9 mouse cellular contexts compared by ENCODE assay signal in the genomic region with DNA sequence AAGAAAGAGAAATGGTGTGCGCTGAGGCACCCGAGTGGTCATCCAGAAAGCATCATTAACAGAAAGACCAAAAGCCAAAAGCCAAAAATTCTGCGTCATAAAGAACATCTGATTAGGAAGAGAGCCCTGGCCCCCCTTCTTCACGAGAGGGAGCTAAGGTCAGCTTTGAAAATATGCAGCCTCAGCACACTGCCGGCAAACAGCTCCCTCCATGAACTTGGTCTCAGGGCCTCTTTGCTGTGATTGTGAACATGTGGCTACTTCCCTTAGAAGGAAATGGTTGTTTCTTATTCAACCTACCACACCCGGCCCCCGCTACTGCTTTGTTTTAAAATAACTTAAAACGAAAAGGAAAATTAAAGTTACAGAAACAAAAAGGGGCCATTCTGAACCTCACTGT. TPM values are rescaled to one million over a fixed set of nuclear protein-coding genes. Genes with fewer than 3 reads are reported as not detected.
DNase-seq lines count a peak whose midpoint lies in the region; ATAC-seq and TF ChIP-seq lines count a peak whose summit lies in the region.
"Had no signal": no experiment of that assay in that cellular context is flagged by ENCODE, and none has a peak within 500 bp of the region (broad histone marks: within the 10 kb centered on the region; RNA-seq: fewer than 3 reads in every experiment).

No protein-coding gene starts in this region.

- H3K9me3 ChIP-seq in hindbrain, postnatal 0 days (ENCODE audit: low read length) = no peaks in the 10 kb centered on the region
- no peaks in the 10 kb centered on the region for H3K9me3 ChIP-seq in hindbrain, embryonic 12.5 days (replicated peaks)
- H3K9me3 ChIP-seq: hindbrain, embryonic 15.5 days had no signal

- no peaks in the 10 kb centered on the region for H3K27me3 ChIP-seq in hindbrain, postnatal 0 days (ENCODE audit: insufficient read depth, low read length)
- no peaks in the 10 kb centered on the region for H3K27me3 ChIP-seq in hindbrain, embryonic 12.5 days
- no peaks in the 10 kb centered on the region for H3K27me3 ChIP-seq in kidney, adult 2 months (replicated peaks; ENCODE audit: control insufficient read depth, insufficient read depth, low read length)
- H3K27me3 ChIP-seq: hindbrain, embryonic 15.5 days had no signal

- no peak overlapping the region for H3K27ac ChIP-seq in hindbrain, postnatal 0 days
- H3K27ac ChIP-seq in hindbrain, embryonic 12.5 days = no peak overlapping the region
- H3K27ac ChIP-seq in kidney, adult 2 months (ENCODE audit: insufficient read depth, low read depth, low read length) = peak overlapping the region; percentile 77
- H3K27ac ChIP-seq: hindbrain, embryonic 15.5 days had no signal

- H3K4me2 ChIP-seq in hindbrain, postnatal 0 days (ENCODE audit: low read depth, low read length) = no peak overlapping the region
- no peak overlapping the region for H3K4me2 ChIP-seq in hindbrain, embryonic 12.5 days (replicated peaks)
- H3K4me2 ChIP-seq: hindbrain, embryonic 15.5 days had no signal

- H3K36me3 ChIP-seq in hindbrain, postnatal 0 days (ENCODE audit: insufficient read depth, low read length) = no peaks in the 10 kb centered on the region
- no peaks in the 10 kb centered on the region for H3K36me3 ChIP-seq in hindbrain, embryonic 12.5 days
- H3K36me3 ChIP-seq in kidney, adult 2 months (ENCODE audit: control insufficient read depth, insufficient read depth, low read length) = no peaks in the 10 kb centered on the region
- H3K36me3 ChIP-seq: hindbrain, embryonic 15.5 days had no signal

- no peak for TF ChIP-seq CTCF in hindbrain, postnatal 0 days (IDR thresholded peaks at IDR 0.05; ENCODE audit: low read depth)
- TF ChIP-seq CTCF in kidney, adult 2 months (conservative IDR thresholded peaks at IDR 0.05; ENCODE audit: insufficient read depth, insufficient read length, low read depth, low read length) = no peak

- H3K4me3 ChIP-seq in hindbrain, postnatal 0 days (ENCODE audit: low read length) = no peak overlapping the region
- no peak overlapping the region for H3K4me3 ChIP-seq in hindbrain, embryonic 12.5 days
- H3K4me3 ChIP-seq in kidney, adult 2 months (ENCODE audit: insufficient read depth, low read depth, low read length) = no peak overlapping the region
- H3K4me3 ChIP-seq: hindbrain, embryonic 15.5 days had no signal

- WGBS in hindbrain, postnatal 0 days = 68% methylated on average over 8 of the region's 8 CpGs
- 63% methylated on average over 8 of the region's 8 CpGs for WGBS in hindbrain, embryonic 12.5 days
- 38% methylated on average over 8 of the region's 8 CpGs for WGBS in kidney, adult 2 months

- no peak for TF ChIP-seq POLR2A in kidney, adult 2 months (IDR thresholded peaks at IDR 0.05; ENCODE audit: low read depth, low read length)

- no peak for ATAC-seq in hindbrain, postnatal 0 days
- ATAC-seq in hindbrain, embryonic 12.5 days (ENCODE audit: low FRiP score) = no peak

- 0 out of 2 replicates have a peak, but pooled peaks cover 3% of the 10 kb centered on the region for H3K4me1 ChIP-seq in hindbrain, postnatal 0 days (ENCODE audit: insufficient read depth, low read length)
- H3K4me1 ChIP-seq in hindbrain, embryonic 12.5 days = peaks cover 11% of the 10 kb centered on the region
- peaks cover 38% of the 10 kb centered on the region for H3K4me1 ChIP-seq in kidney, adult 2 months (ENCODE audit: control insufficient read depth, insufficient read depth, low read length)
- H3K4me1 ChIP-seq: hindbrain, embryonic 15.5 days had no signal

- DNase-seq in adrenal gland, adult (ENCODE audit: inconsistent age in 2 of 2, low spot score in 1 of 2) = peak; percentile 52 to 64
- no peak for DNase-seq in adrenal gland, postnatal 4 days (ENCODE audit: low spot score in 2 of 2)
- DNase-seq in hindbrain, postnatal 0 days (ENCODE audit: low spot score) = peak; percentile 3
- peak; percentile 82 for DNase-seq in kidney, adult 2 months
- peak; percentile 56 for DNase-seq in lung, postnatal 10 days
- no peak for DNase-seq in urinary bladder, adult 2 months (ENCODE audit: low spot score)
- DNase-seq in ovary, postnatal 14 days (ENCODE audit: low spot score) = no peak

- H3K9ac ChIP-seq in hindbrain, postnatal 0 days (replicated peaks; ENCODE audit: low read length) = no peak overlapping the region
- H3K9ac ChIP-seq in hindbrain, embryonic 12.5 days = no peak overlapping the region
- H3K9ac ChIP-seq: hindbrain, embryonic 15.5 days had no signal

RNA-seq across cellular contexts. Expression of a gene that starts 44.4 kb away (rescaled TPM):
- 10 to 100 TPM; 75.4 to 78.5 TPM for total RNA-seq in adrenal gland, postnatal 4 days (2021)
- 48.2 and 52.4 TPM in 2 replicates for total RNA-seq in hindbrain, postnatal 0 days (2014; rRNA removed)
- polyA plus RNA-seq in hindbrain, postnatal 0 days (2015; fragmentation: Nextera tagmentation; extraction: Ambion mirVana) = 47.0 and 47.7 TPM in 2 replicates
- 81.8 and 92.5 TPM in 2 replicates for polyA plus RNA-seq in hindbrain, embryonic 12.5 days (2016; fragmentation: Nextera tagmentation; extraction: Ambion mirVana)
- 45.9 and 50.6 TPM in 2 replicates for polyA plus RNA-seq in kidney, adult 2 months (2012; rRNA removed)
- 70.0 and 73.7 TPM in 2 replicates for polyA plus RNA-seq in urinary bladder, adult 2 months (2012; rRNA removed)

RNA-seq across cellular contexts. Expression of a gene that starts 48.2 kb away (rescaled TPM):
- 10 to 100 TPM; 96.8 to 99.4 TPM for total RNA-seq in adrenal gland, postnatal 4 days (2021)
- 47.5 and 57.7 TPM in 2 replicates for total RNA-seq in hindbrain, postnatal 0 days (2014; rRNA removed)
- polyA plus RNA-seq in hindbrain, postnatal 0 days (2015; fragmentation: Nextera tagmentation; extraction: Ambion mirVana) = 18.2 and 20.0 TPM in 2 replicates
- 103 and 109 TPM in 2 replicates for polyA plus RNA-seq in hindbrain, embryonic 12.5 days (2016; fragmentation: Nextera tagmentation; extraction: Ambion mirVana)
- 114 and 138 TPM in 2 replicates for polyA plus RNA-seq in kidney, adult 2 months (2012; rRNA removed)
- polyA plus RNA-seq in urinary bladder, adult 2 months (2012; rRNA removed) = 51.8 and 65.6 TPM in 2 replicates

Comparison
In these comparisons a context has a peak if more than half of its experiments do, and no peak if none do; other contexts are left out.
1. DNase-seq: peak in adrenal gland, adult (2 of 2), hindbrain, postnatal 0 days (single experiment), kidney, adult 2 months (single experiment) and lung, postnatal 10 days (single experiment); none in adrenal gland, postnatal 4 days (0 of 2), urinary bladder, adult 2 months (single experiment) and ovary, postnatal 14 days (single experiment).